8 mouse cellular contexts compared by ENCODE assay signal in the genomic region with DNA sequence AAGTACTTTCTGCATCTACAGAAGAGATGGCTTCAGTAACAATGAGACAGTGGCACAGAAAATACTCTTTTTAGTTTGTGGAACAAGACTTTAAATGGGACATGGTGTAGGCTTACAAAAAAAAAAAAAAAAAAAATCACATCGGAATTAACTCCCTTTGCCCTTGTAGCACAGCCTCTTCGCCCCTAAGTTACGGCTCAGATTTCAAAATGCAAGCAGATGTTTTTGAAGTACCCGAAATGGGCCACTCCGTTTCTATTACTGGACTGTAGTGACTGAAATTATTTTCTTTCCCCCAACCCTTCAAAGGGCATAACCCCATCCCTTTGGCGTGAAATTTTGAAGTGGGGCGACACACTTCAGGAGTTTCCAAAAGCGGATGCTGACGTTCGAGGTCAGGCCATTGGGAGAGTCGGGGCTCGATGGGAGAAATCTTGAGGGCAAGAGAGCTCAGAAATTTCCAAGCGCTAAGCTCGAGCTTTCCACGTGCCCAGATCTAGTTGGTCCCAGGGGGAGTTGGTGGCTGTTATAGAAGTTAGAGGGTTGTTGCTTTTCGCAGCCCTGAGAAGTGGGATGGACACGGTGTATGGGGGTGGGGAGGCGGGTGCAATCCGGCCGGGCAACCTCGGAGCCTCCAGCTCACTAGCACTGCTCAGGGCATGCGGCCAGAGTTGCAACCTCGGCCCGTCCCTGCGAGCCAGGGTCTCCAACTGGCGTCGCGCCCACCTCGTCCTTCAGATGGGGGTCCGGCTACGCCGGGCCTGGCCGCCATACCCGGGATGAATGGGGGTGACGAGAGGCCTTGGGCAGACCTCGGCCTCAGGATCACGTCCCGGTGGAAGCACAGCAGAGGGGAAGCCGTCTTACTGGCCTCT. TPM values are rescaled to one million over a fixed set of nuclear protein-coding genes. Genes with fewer than 3 reads are reported as not detected.
DNase-seq lines count a peak whose midpoint lies in the region; ATAC-seq and TF ChIP-seq lines count a peak whose summit lies in the region.

Gene Hexim2, plus strand, starts transcription at position 729 of the 875 bp plus-strand sequence.

- under 1% methylated on average over 39 of the region's 39 CpGs for WGBS in embryonic facial prominence, embryonic 11.5 days
- WGBS in kidney, postnatal 0 days, result under 1% methylated on average over 39 of the region's 39 CpGs
- 1% methylated on average over 39 of the region's 39 CpGs for WGBS in liver, embryonic 15.5 days (ENCODE audit: insufficient replicate concordance)
- WGBS in neural tube, embryonic 15.5 days, result under 1% methylated on average over 39 of the region's 39 CpGs

- H3K4me3 ChIP-seq in embryonic facial prominence, embryonic 11.5 days (ENCODE audit: low read depth, low read length), result peak within 1 kb of the TSS; percentile 98
- H3K4me3 ChIP-seq in kidney, postnatal 0 days (replicated peaks; ENCODE audit: low read depth, low read length), result peak within 1 kb of the TSS; percentile 92
- peak within 1 kb of the TSS; percentile 97 for H3K4me3 ChIP-seq in liver, embryonic 15.5 days (replicated peaks)
- H3K4me3 ChIP-seq in neural tube, embryonic 15.5 days (replicated peaks), result peak within 1 kb of the TSS; percentile 80

- peak within 1 kb of the TSS; percentile 99 for H3K27ac ChIP-seq in embryonic facial prominence, embryonic 11.5 days (replicated peaks; ENCODE audit: low read depth, low read length)
- H3K27ac ChIP-seq in kidney, postnatal 0 days, result peak within 1 kb of the TSS; percentile 98
- H3K27ac ChIP-seq in liver, embryonic 15.5 days (replicated peaks), result peak within 1 kb of the TSS; percentile 96
- peak within 1 kb of the TSS; percentile 99 for H3K27ac ChIP-seq in neural tube, embryonic 15.5 days (replicated peaks)

- no peak for TF ChIP-seq CTCF in kidney, postnatal 0 days (IDR thresholded peaks at IDR 0.05; ENCODE audit: low read depth)

- peaks cover 4% of the 10 kb centered on the region for H3K4me1 ChIP-seq in embryonic facial prominence, embryonic 11.5 days (ENCODE audit: control insufficient read depth, insufficient read depth, low read length)
- peaks cover 16% of the 10 kb centered on the region for H3K4me1 ChIP-seq in kidney, postnatal 0 days (replicated peaks; ENCODE audit: insufficient read depth, low read length)
- peaks cover 57% of the 10 kb centered on the region for H3K4me1 ChIP-seq in liver, embryonic 15.5 days (replicated peaks)
- peaks cover 54% of the 10 kb centered on the region for H3K4me1 ChIP-seq in neural tube, embryonic 15.5 days

- H3K9me3 ChIP-seq in embryonic facial prominence, embryonic 11.5 days (replicated peaks; ENCODE audit: control insufficient read depth, low read length), result no peaks in the 10 kb centered on the region
- no peaks in the 10 kb centered on the region for H3K9me3 ChIP-seq in kidney, postnatal 0 days (replicated peaks; ENCODE audit: low read length)
- H3K9me3 ChIP-seq in liver, embryonic 15.5 days (replicated peaks), result no peaks in the 10 kb centered on the region
- no peaks in the 10 kb centered on the region for H3K9me3 ChIP-seq in neural tube, embryonic 15.5 days (replicated peaks)

- no peaks in the 10 kb centered on the region for H3K36me3 ChIP-seq in embryonic facial prominence, embryonic 11.5 days (replicated peaks; ENCODE audit: control insufficient read depth, insufficient read depth, low read depth, low read length)
- no peaks in the 10 kb centered on the region for H3K36me3 ChIP-seq in kidney, postnatal 0 days (ENCODE audit: insufficient read depth, low read length)
- 0 out of 2 replicates have a peak, but pooled peaks cover 2% of the 10 kb centered on the region for H3K36me3 ChIP-seq in liver, embryonic 15.5 days (replicated peaks)
- no peaks in the 10 kb centered on the region for H3K36me3 ChIP-seq in neural tube, embryonic 15.5 days

- no peaks in the 10 kb centered on the region for H3K27me3 ChIP-seq in embryonic facial prominence, embryonic 11.5 days (ENCODE audit: control insufficient read depth, insufficient read depth, low read length)
- H3K27me3 ChIP-seq in kidney, postnatal 0 days (ENCODE audit: insufficient read depth, low read length), result no peaks in the 10 kb centered on the region
- H3K27me3 ChIP-seq in liver, embryonic 15.5 days, result no peaks in the 10 kb centered on the region
- no peaks in the 10 kb centered on the region for H3K27me3 ChIP-seq in neural tube, embryonic 15.5 days (replicated peaks)

- peak; percentile 80 for DNase-seq in A20 (ENCODE audit: low read depth, low spot score)
- DNase-seq in adrenal gland, adult 2 months, result peak; percentile 86
- DNase-seq in embryonic facial prominence, embryonic 11.5 days (ENCODE audit: low spot score), result peak; percentile 78
- peak; percentile 68 to 79 for DNase-seq in heart, adult 9 months (ENCODE audit: low spot score in 2 of 2)
- peak; percentile 71 for DNase-seq in kidney, postnatal 0 days (ENCODE audit: low spot score)
- peak; percentile 72 for DNase-seq in urinary bladder, adult 2 months (ENCODE audit: low spot score)

- peak within 1 kb of the TSS; percentile 65 for H3K4me2 ChIP-seq in embryonic facial prominence, embryonic 11.5 days (ENCODE audit: low read depth, low read length)
- H3K4me2 ChIP-seq in kidney, postnatal 0 days (ENCODE audit: low read length), result peak within 1 kb of the TSS; percentile 61
- peak within 1 kb of the TSS; percentile 78 for H3K4me2 ChIP-seq in liver, embryonic 15.5 days
- peak within 1 kb of the TSS; percentile 85 for H3K4me2 ChIP-seq in neural tube, embryonic 15.5 days

- ATAC-seq in embryonic facial prominence, embryonic 11.5 days (replicated peaks; ENCODE audit: insufficient number of reproducible peaks, low FRiP score, low TSS enrichment, low read depth), result peak; percentile 79
- peak; percentile 49 for ATAC-seq in kidney, postnatal 0 days (replicated peaks; ENCODE audit: low FRiP score, low read depth)
- peak; percentile 27 for ATAC-seq in liver, embryonic 15.5 days (ENCODE audit: insufficient read depth)
- ATAC-seq in neural tube, embryonic 15.5 days (ENCODE audit: low FRiP score), result peak; percentile 70

- H3K9ac ChIP-seq in embryonic facial prominence, embryonic 11.5 days (replicated peaks; ENCODE audit: low read length), result peak within 1 kb of the TSS; percentile 100
- H3K9ac ChIP-seq in kidney, postnatal 0 days (ENCODE audit: low read depth, low read length), result peak within 1 kb of the TSS; percentile 99
- H3K9ac ChIP-seq in liver, embryonic 15.5 days, result peak within 1 kb of the TSS; percentile 100
- peak within 1 kb of the TSS; percentile 94 for H3K9ac ChIP-seq in neural tube, embryonic 15.5 days (replicated peaks)

RNA-seq across cellular contexts. Expression of gene Hexim2, which starts in this region (rescaled TPM):
- total RNA-seq in adrenal gland, adult 2 months (2021), result 1 to 10 TPM; 2.8 to 7.0 TPM
- 3.3 and 4.5 TPM in 2 replicates for polyA plus RNA-seq in adrenal gland, adult 2 months (2012; rRNA removed)
- polyA plus RNA-seq in embryonic facial prominence, embryonic 11.5 days (2014; fragmentation: Nextera tagmentation; extraction: Ambion mirVana), result 7.1 and 8.3 TPM in 2 replicates
- polyA plus RNA-seq in kidney, postnatal 0 days (2015; fragmentation: Nextera tagmentation; extraction: Ambion mirVana), result 6.5 and 6.9 TPM in 2 replicates
- 4.2 and 4.7 TPM in 2 replicates for polyA plus RNA-seq in liver, embryonic 15.5 days (2015; fragmentation: Nextera tagmentation; extraction: Ambion mirVana)
- 28.4 and 29.0 TPM in 2 replicates for polyA plus RNA-seq in neural tube, embryonic 15.5 days (2015; fragmentation: Nextera tagmentation; extraction: Ambion mirVana)
- 4.1 and 4.5 TPM in 2 replicates for polyA plus RNA-seq in urinary bladder, adult 2 months (2012; rRNA removed)

Comparison
In these comparisons a context has a peak if more than half of its experiments do, and no peak if none do; other contexts are left out.
1. Peak in every context shown above with its lines: DNase-seq, ATAC-seq, H3K4me3 ChIP-seq and H3K27ac ChIP-seq.
2. ATAC-seq: peak in every context shown above with its lines; median percentile 79 in embryonic facial prominence, embryonic 11.5 days; 70 in neural tube, embryonic 15.5 days; 49 in kidney, postnatal 0 days; 27 in liver, embryonic 15.5 days.